Mouse (Mus musculus) thymus, adult 2 months (tissue): ENCODE data around the gene Fam71f2. TPM values are rescaled to one million over a fixed set of nuclear protein-coding genes. Genes with fewer than 3 reads are reported as not detected.

ENCODE experiments used
- DNase-seq: peaks from one replicate; pipeline ENCODE4 v3.0.0; 2021
- H3K27ac ChIP-seq: fragments of 200-500 bp; 2 replicates; pipeline ENCODE4 v1.5.1; 2012; ENCODE audit warnings: low read length, control low read depth; ENCODE audit not compliant: control insufficient read depth, insufficient read depth
- H3K27me3 ChIP-seq: fragments of 200-500 bp; 2 replicates; pipeline ENCODE4 v1.6.1; 2012; ENCODE audit warnings: mild to moderate bottlenecking, low read length, moderate library complexity, mixed read lengths; ENCODE audit not compliant: control insufficient read depth, insufficient read depth
- H3K36me3 ChIP-seq: fragments of 200-500 bp; 2 replicates; pipeline ENCODE4 v1.6.1; 2012; ENCODE audit warnings: mild to moderate bottlenecking, low read length, moderate library complexity; ENCODE audit not compliant: control insufficient read depth, insufficient read depth
- H3K4me1 ChIP-seq: fragments of 200-500 bp; replicated peaks from 2 replicates; pipeline ENCODE4 v1.6.1; 2012; ENCODE audit warnings: low read length; ENCODE audit not compliant: control insufficient read depth, insufficient read depth
- H3K4me3 ChIP-seq: fragments of 200-500 bp; 2 replicates; pipeline ENCODE4 v1.5.1; 2012; ENCODE audit warnings: mild to moderate bottlenecking, low read length, control low read depth, moderate library complexity; ENCODE audit not compliant: control insufficient read depth, insufficient read depth
- CTCF ChIP-seq: fragments of 200-500 bp; IDR thresholded peaks from 2 replicates; pipeline ENCODE4 v1.5.1; 2012; ENCODE audit warnings: mild to moderate bottlenecking, control low read depth, low read length, moderate library complexity, borderline replicate concordance; ENCODE audit not compliant: control insufficient read depth, poor library complexity, insufficient read depth; ENCODE audit errors: extremely low read depth
- POLR2A ChIP-seq: fragments of 200-500 bp; IDR thresholded peaks from 2 replicates; pipeline ENCODE4 v1.6.1; 2012; ENCODE audit warnings: mild to moderate bottlenecking, low read length, control low read depth, moderate library complexity; ENCODE audit not compliant: control insufficient read depth, poor library complexity, insufficient read depth; ENCODE audit errors: extremely low read depth
- WGBS: fragments of 180-500 bp; shearing (Covaris S2); methylation state at CpG from one replicate; pipeline ENCODE4 v1.1.7; 2018; 5-methylcytosine and 5-hydroxymethylcytosine counted together
- polyA plus RNA-seq: library from polyadenylated mRNA; depleted of rRNA; stranded (reverse); fragments of >200 nt; gene quantifications from 2 replicates; pipeline ENCODE4 v1.2.3, GENCODE M21; 2012

Gene Fam71f2
- polyA plus RNA-seq, 1 experiment, result 2.5 TPM

DNA sequence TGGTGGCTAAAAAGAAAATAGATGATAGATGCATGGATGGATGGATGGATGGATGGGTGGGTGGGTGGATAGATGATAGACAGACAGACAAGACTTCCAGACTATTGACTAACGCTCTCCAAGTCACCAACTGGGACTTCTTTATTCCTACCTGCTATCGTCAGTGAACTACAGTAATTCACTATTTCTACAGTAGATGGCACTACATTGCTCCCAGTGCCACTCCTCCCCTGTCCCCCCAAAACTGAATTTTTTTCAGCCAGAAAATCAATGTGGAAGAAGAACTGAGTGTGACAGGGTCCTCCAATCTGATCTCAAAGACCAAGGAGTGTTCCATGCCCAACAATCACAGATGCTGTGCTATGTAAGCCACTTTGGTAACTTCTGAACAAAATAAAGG, 37.7 kb upstream of the Fam71f2 start:
- no peaks in the 10 kb centered on the region for H3K36me3 ChIP-seq
- no peak for DNase-seq
- no peak overlapping the region for H3K27ac ChIP-seq
- H3K27me3 ChIP-seq, result no peaks in the 10 kb centered on the region
- WGBS, result 26% methylated on average over 2 of the region's 2 CpGs
- no peak for TF ChIP-seq CTCF
- H3K4me3 ChIP-seq, result no peak overlapping the region
- 0 out of 2 replicates have a peak, but pooled peaks cover 2% of the 10 kb centered on the region for H3K4me1 ChIP-seq

DNA sequence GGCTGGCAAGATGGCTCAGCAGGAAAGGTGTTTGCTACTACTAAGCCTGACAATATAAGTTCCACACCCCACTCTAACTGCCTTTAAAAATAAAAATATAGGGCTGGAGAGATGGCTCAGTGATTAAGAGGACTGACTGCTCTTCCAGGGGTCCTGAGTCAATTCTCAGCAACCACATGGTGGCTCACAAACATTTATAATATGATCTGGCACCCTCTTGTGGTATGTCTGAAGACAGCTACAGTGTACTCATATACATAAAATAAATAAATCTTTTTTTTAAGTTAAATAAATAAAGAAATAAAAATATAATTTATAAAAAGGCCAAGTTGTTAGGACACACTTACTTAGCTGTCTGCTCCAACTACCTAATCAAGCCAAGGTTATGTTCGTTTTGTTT, 37.1 kb upstream of the Fam71f2 start:
- DNase-seq, result no peak
- Histone ChIP-seq H3K4me3 (no peak overlapping the region), H3K36me3 (no peaks in the 10 kb centered on the region), H3K4me1 (0 out of 2 replicates have a peak, but pooled peaks cover 2% of the 10 kb centered on the region), H3K27ac (no peak overlapping the region), H3K27me3 (no peaks in the 10 kb centered on the region)
- WGBS, result 96% methylated on average over 1 of the region's 1 CpGs
- TF ChIP-seq POLR2A (no peak), CTCF (no peak)

DNA sequence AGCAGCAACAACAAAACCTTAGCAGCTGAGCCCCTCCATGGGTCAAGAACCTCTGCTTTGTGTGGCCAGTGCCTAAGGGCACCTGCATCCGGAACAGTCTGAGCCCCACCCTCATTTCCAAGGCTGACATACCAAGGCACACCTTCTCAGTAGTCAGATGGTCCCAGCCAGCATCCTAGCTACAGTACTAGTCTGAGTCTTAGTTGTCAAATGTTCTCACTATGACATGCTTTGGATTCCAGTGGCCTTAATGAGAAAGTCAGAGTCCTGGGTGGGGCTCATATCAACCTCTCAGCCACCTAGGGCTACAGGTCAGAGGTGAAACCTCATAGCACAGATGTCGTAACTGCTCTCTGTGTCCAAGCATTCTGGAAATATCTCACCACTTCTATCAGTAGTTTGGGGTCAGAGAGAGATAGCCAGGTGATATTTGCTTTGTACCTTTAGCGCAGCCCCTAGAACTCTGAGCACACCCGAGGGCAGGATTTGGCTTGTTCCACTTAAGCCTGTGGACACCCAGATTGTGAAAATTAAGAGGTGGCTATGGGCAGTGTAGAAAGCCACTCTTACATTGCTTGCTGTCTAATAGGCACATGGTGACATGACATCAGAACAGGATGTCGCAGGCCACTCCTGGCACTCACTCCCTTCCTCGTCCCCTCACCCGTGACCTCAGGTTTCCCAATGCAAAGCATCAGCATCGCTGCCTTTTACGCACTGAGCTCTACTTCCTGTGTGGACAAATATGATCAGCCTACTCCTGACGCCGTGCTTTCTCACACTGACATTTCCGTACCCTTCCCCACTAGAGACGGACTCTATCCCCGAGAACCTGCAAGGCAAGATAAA, 33.9 kb upstream of the Fam71f2 start:
- H3K27me3 ChIP-seq, result no peaks in the 10 kb centered on the region
- no peak overlapping the region for H3K27ac ChIP-seq
- DNase-seq, result no peak
- TF ChIP-seq POLR2A (no peak), CTCF (no peak)
- no peak overlapping the region for H3K4me3 ChIP-seq
- WGBS, result 71% methylated on average over 14 of the region's 14 CpGs
- H3K36me3 ChIP-seq, result no peaks in the 10 kb centered on the region
- peaks cover 4% of the 10 kb centered on the region; the same call in 1 of the 2 replicates for H3K4me1 ChIP-seq

DNA sequence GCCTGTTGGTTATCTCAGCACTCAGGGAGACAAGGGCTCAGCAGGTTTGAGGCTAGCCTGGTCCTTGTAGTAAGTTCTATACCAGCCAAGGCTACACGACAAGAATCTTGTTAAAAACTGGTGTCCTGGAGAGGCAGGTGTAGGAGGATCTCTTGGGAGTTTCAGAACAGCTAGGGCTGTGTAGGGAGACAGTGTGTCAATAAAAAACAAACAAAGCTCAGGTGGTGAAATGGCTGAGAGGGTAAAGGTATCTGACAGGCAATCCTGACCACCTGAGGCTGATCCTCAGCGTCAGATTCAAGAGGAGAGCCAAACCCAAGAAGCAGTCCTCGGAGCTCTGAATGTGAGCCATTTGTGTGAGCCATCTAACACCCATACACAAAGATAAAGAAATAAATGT, 33.2 kb upstream of the Fam71f2 start:
- peaks cover 4% of the 10 kb centered on the region; the same call in 1 of the 2 replicates for H3K4me1 ChIP-seq
- TF ChIP-seq CTCF, result no peak
- no peak for TF ChIP-seq POLR2A
- 90% methylated on average over 3 of the region's 3 CpGs for WGBS
- no peaks in the 10 kb centered on the region for H3K27me3 ChIP-seq
- H3K4me3 ChIP-seq, result no peak overlapping the region
- DNase-seq, result no peak
- no peaks in the 10 kb centered on the region for H3K36me3 ChIP-seq
- H3K27ac ChIP-seq, result no peak overlapping the region

DNA sequence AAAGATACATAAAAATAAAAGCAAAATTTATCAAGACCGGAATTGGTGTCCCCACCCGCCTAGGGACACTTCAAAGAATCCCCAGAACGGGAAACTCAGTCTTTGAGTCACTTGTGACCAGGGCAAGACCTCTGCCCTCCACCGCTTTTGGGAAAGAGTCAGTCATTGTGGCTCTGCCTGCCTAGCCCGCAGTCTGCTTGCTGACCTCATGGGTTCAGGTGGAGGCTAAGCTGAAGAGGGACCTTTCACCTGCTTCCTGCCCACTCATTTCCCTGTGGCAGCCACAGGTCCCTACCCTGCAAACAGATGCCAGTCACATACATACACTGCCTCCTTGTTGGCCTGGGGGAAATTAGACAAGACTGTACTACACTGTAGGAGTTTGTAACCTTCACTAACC, 32.8 kb upstream of the Fam71f2 start:
- Histone ChIP-seq H3K27me3 (no peaks in the 10 kb centered on the region), H3K36me3 (no peaks in the 10 kb centered on the region), H3K27ac (no peak overlapping the region), H3K4me1 (peaks cover 4% of the 10 kb centered on the region; the same call in 1 of the 2 replicates), H3K4me3 (no peak overlapping the region)
- DNase-seq, result no peak
- no peak for TF ChIP-seq POLR2A
- no peak for TF ChIP-seq CTCF
- 34% methylated on average over 5 of the region's 5 CpGs for WGBS

DNA sequence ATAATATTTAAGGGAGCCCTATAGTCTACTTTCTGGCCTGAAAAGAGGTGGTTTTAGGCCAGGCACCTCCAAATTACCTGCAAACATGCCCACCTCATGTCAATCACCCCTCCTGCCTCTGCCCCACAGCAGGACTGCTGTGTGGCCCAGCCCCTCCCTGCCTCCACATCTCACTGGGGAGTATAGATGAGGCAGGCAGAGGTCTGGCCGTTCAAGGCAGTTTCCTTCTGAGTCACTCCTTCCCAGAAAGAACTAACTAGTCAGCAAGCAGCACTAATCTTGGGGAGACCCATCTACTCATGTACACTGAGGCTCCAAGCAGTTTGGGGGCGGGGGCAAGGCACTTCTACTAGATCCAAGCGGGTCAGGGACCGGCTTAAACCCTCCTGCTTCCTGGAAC, 32.3 kb upstream of the Fam71f2 start:
- Histone ChIP-seq H3K27ac (no peak overlapping the region), H3K27me3 (no peaks in the 10 kb centered on the region), H3K4me1 (peaks cover 4% of the 10 kb centered on the region; the same call in 1 of the 2 replicates), H3K36me3 (no peaks in the 10 kb centered on the region), H3K4me3 (no peak overlapping the region)
- TF ChIP-seq CTCF (no peak), POLR2A (no peak)
- 75% methylated on average over 4 of the region's 4 CpGs for WGBS
- DNase-seq, result no peak
